Mouse (Mus musculus) right cerebral cortex, adult 2 months (tissue): ENCODE results near the gene Nif3l1.

ENCODE experiments used
- DNase-seq, 2 experiments: peaks; one replicate each; pipeline ENCODE4 v3.0.0; 2021 to 2022; ENCODE audit warnings: low spot score in 2 of 2

Nif3l1 gene

GRCm38 (mm10) chr1:58445143-58445722 is at the start of gene Nif3l1, which contains the start of gene Ppil3:
Nif3l1 (plus strand) TSS chr1:58445151.
Ppil3 (minus strand) TSS chr1:58445486.
- peak; percentile 88 to 89 for DNase-seq

GRCm38 (mm10) chr1:58395341-58395740 is 49.6 kb upstream of the Nif3l1 start:
- no peak for DNase-seq

DNA sequence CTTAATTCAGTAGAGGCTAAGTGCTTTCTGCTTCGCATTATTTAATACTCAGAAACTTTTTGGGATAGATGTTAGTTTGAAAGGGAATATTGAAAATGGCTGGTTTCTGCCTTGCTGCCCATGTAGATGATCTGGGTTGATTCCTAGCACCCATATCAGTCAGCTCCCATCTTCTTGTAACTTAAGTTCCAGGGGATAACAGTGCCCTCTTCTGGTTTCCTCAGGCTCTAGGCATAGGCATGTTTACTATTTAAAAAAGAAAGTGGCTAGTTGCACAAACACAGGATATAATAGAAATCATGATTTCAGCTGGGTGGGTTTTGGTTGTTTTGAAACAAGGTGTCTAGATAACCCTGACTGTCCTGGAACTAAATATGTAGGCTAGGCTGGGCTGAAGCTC is 48.8 kb upstream of the Nif3l1 start:
- DNase-seq = no peak

DNA sequence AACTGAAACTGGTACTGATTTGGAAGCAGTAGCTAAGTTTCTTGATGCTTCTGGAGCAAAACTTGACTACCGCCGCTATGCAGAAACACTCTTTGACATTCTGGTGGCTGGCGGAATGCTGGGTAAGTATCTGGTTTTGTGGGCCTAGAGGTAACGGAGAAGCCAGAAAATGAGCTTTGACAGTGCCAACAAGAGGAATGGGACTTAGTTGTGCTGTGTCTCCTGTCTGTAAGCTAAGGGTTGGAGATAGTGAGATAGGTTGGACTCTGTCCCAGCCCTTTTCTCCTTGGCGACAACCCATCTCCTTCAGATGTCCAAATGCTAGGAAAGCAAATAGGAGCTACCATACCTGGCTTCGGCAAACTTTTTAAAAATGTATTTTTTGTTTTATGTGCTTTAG is 47.2 kb upstream of the Nif3l1 start:
- no peak for DNase-seq

GRCm38 (mm10) chr1:58401396-58401795 is 43.6 kb upstream of the Nif3l1 start:
- no peak for DNase-seq

DNA sequence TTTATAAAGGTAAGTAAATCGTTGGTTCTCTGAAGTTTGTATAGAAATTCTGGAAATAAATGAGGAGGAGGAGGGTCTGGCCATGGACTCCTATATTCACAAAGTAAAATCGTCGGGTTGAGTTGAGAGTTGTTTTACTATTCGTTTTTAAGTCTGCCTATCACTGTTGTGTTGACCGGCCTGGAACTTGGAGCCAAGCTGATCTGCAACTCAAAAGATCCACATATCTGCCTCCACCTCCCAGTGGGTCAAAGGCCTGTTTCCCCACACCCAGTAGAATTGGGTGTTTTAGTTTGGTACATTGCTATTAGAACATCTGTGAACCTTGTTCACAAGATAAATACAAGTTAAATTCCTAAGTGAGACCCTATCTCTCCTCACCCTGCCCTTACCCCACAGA is 41.2 kb upstream of the Nif3l1 start:
- DNase-seq = no peak

- DNase-seq = no peak
Measured at GRCm38 (mm10) chr1:58407321-58407720, 37.6 kb upstream of the Nif3l1 start.

DNA sequence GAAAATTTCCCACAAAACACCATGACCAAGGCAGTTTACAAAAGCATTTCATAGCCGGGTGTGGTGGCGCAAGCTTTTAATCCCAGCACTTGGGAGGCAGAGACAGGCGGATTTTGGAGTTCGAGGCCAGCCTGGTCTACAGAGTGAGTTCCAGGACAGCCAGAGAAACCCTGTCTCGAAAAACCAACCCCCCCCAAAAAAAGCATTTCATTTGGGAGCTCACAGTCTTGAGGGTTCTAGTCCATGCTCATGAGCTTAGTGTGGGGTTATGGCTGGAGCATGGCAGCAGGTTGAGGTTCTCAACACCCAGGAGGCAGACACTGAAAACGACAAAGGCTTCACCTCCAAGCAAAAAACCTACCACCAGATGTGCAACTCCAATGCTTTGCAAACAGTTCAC is 36.8 kb upstream of the Nif3l1 start:
- no peak for DNase-seq

DNA sequence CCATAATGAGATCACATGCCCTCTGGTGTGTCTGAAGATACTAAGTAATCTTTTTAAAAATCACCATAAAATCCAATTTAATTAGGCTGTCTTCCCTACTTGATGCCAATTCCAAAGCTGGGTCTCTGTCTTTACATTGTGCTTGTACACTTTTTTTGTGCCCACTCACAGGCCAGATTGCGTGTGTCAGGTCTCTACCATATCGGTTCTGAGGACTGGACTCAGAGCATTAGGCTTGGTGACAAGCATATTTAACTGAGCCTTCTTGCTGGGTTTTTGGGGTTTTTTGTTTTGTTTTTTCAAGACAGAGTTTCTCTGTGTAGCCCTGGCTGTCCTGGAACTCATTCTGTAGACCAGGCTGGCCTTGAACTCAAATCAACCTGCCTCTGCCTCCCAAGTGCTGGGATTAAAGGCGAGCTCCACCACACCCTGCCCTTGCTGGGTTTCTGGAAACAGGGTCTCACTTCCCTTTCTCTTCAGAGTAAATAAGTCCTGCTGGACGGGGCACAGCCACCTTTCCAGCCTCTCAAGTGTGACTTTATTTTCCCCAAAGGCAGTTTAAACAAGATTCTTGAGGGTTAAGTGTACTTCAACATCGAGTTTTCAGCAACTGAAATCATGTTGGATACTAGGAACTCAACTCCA is 35.3 kb upstream of the Nif3l1 start:
- no peak for DNase-seq

DNA sequence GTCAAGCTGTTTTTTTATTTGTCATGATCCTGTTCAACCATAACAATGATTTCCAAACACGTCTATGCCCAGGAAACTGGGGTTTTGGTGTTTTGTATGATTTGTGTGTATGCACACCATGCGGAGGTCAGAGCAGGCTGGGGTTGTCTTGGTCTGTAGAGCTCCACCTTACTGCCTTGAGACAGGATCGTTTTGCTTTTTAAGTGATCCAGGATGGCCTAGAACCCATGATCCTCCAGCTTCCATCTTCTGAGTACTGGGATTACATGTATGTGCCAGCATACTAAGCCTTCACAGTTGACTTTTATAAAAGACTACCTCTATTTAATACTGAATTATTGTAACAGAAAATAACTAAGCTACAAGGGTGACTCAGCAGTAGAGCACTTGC is 34.8 kb upstream of the Nif3l1 start:
- DNase-seq = no peak

- no peak for DNase-seq
Measured at GRCm38 (mm10) chr1:58410776-58411175, 34.2 kb upstream of the Nif3l1 start.

GRCm38 (mm10) chr1:58415442-58415841 is 29.5 kb upstream of the Nif3l1 start:
- DNase-seq = no peak

GRCm38 (mm10) chr1:58416048-58416447 is 28.9 kb upstream of the Nif3l1 start:
- no peak for DNase-seq

GRCm38 (mm10) chr1:58420032-58420431 is 24.9 kb upstream of the Nif3l1 start:
- DNase-seq = no peak

GRCm38 (mm10) chr1:58420961-58421360 is 24.0 kb upstream of the Nif3l1 start:
- DNase-seq = no peak

DNA sequence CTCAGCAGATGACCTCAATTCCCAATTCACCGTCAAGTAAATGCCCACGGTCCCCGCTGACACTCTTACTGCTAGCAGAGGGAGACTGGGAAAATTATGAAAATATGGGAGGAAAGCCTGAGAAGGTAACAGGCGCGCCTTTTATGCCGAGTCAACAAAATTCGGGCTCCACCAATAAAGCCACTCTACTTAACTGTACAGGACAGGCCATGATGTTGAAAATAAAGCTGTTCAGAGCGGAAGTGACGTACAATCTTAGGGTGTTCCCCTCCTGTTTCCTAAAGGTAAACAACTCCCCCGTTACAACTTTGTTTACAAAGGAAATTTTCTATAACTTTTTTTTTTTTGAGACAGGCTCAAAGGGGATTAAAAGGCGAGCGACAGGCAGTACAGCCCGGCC is 22.1 kb upstream of the Nif3l1 start:
- DNase-seq = no peak

DNA sequence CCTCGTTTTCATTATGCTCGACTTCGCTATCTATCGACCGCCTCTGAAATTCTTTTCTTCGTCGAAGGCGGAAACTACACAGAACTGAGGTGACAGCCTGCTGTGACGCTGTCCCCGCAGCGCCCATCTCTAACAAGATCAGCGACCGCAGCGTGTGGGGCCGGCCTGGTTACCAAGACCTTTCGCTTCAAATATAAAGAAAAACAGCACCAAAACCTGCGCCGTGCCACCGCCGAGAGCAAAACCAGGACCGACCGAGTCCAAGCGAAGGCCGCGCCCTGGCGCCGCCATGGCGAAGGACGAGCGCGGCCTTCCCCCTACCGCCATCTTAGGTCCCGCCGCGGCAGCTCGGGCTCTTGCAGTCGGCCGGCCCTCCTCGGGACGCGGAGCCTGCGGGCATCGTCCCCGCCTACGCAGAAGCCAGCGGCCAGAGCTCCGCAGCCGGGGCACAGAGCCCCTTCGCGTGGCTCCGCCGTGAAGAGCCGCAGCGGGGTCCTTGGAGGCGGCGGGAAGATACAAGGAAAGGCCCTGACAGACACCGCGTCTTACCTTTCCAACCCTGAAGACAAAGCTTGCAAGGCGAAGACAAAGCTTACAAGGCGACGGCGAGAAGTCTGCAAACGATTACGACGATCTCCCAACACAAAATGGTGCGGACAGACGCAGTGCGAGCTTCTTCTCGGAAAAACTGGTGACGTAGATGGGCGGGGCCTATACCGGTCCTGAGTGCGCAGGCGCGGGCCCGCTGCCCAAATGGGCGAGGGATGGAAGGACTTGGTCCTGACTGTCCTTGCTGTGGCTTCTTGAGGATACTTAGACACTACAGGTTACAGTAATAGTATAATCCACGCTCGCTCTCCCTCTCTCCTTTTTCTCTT is 21.3 kb upstream of the Nif3l1 start, which contains the start of gene Clk1:
Gene Clk1 (minus strand): TSS at position 696 of the 878 bp plus-strand sequence.
- peak; percentile 96 for DNase-seq

- no peak for DNase-seq
Measured at GRCm38 (mm10) chr1:58424551-58424950, 20.4 kb upstream of the Nif3l1 start.

- no peak for DNase-seq
Measured at GRCm38 (mm10) chr1:58444691-58445090, 260 bp upstream of the Nif3l1 start.

- DNase-seq = no peak
Measured at GRCm38 (mm10) chr1:58445861-58446260, 910 bp downstream of the Nif3l1 start.

GRCm38 (mm10) chr1:58447766-58448165 is 2.8 kb downstream of the Nif3l1 start:
- no peak for DNase-seq

DNA sequence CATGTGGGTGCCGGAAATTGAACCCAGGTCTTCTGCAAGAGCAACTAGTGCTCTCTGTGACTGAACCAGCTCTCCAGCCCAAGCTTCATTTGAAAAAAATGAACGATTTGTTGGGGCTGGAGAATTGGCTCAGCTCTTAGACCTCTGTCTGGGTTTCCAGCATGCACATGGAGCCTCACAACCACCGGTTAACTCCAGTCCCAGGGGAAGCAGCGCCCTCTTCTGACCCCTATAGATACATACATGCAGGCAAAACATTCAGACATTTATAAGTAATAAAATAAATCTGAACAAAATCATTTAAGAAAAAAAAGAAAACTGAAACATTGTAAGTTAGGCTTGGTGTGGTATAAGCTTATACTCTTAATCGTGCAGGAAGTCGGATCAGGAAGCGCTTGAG is 3.4 kb downstream of the Nif3l1 start:
- no peak for DNase-seq

- no peak for DNase-seq
Measured at GRCm38 (mm10) chr1:58454316-58454715, 9.4 kb downstream of the Nif3l1 start.
